Mouse (Mus musculus) Muller cell, postnatal 12 days (primary cell): ENCODE results near the gene Pth1r.
A peak's percentile ranks its signal among the peaks of the same experiment; 100 is the strongest.

Experiments used
- DNase-seq: peaks from one replicate; pipeline ENCODE4 v3.0.0-alpha.2; 2015; ENCODE audit errors: inconsistent ontology term

Pth1r gene

GRCm38 (mm10) chr9:110716775-110717174 lies 30.2 kb downstream of the Pth1r start:
- DNase-seq, result peak; percentile 42

- DNase-seq, result no peak
Measured at GRCm38 (mm10) chr9:110715426-110715825, 31.5 kb downstream of the Pth1r start.

- no peak for DNase-seq
Measured at GRCm38 (mm10) chr9:110713389-110713788, 33.6 kb downstream of the Pth1r start.

- no peak for DNase-seq
Measured at GRCm38 (mm10) chr9:110712545-110712944, 34.4 kb downstream of the Pth1r start.

- DNase-seq, result no peak
Measured at GRCm38 (mm10) chr9:110711996-110712395, 34.9 kb downstream of the Pth1r start.

- DNase-seq, result no peak
Measured at GRCm38 (mm10) chr9:110711532-110711931, 35.4 kb downstream of the Pth1r start.

- peak; percentile 84 for DNase-seq
Measured at GRCm38 (mm10) chr9:110709640-110710258, 37.2 kb downstream of the Pth1r start.

- no peak for DNase-seq
Measured at GRCm38 (mm10) chr9:110706784-110707183, 40.2 kb downstream of the Pth1r start.

GRCm38 (mm10) chr9:110703951-110704350 lies 43.0 kb downstream of the Pth1r start:
- DNase-seq, result no peak

- DNase-seq, result no peak
Measured at GRCm38 (mm10) chr9:110702848-110703247, 44.1 kb downstream of the Pth1r start.

- no peak for DNase-seq
Measured at GRCm38 (mm10) chr9:110701114-110702032, 45.6 kb downstream of the Pth1r start.

GRCm38 (mm10) chr9:110699574-110699973 lies 47.4 kb downstream of the Pth1r start:
- no peak for DNase-seq

GRCm38 (mm10) chr9:110697465-110697864 lies 49.5 kb downstream of the Pth1r start:
- DNase-seq, result peak; percentile 79

- no peak for DNase-seq
Measured at GRCm38 (mm10) chr9:110696427-110696826, 50.5 kb downstream of the Pth1r start.

GRCm38 (mm10) chr9:110695165-110695755 lies 51.7 kb downstream of the Pth1r start:
- no peak for DNase-seq

GRCm38 (mm10) chr9:110689261-110689779 lies 57.6 kb downstream of the Pth1r start:
- no peak for DNase-seq

- DNase-seq, result no peak
Measured at GRCm38 (mm10) chr9:110687846-110688245, 59.1 kb downstream of the Pth1r start.

GRCm38 (mm10) chr9:110687061-110687460 lies 59.9 kb downstream of the Pth1r start:
- no peak for DNase-seq

- DNase-seq, result no peak
Measured at GRCm38 (mm10) chr9:110686472-110686871, 60.5 kb downstream of the Pth1r start.

- peak; percentile 29 for DNase-seq
Measured at GRCm38 (mm10) chr9:110685591-110685990, 61.4 kb downstream of the Pth1r start.

GRCm38 (mm10) chr9:110685187-110685586 lies 61.8 kb downstream of the Pth1r start:
- DNase-seq, result peak; percentile 33

GRCm38 (mm10) chr9:110684100-110684831 lies 62.7 kb downstream of the Pth1r start:
- peak; percentile 49 for DNase-seq
